Mouse (Mus musculus): ENCODE data around the gene Itpr1. TPM values are rescaled to one million over a fixed set of nuclear protein-coding genes. Genes with fewer than 3 reads are reported as not detected.
A peak's percentile ranks its signal among the peaks of the same experiment; 100 is the strongest.

Itpr1 gene
- total RNA-seq, 1 experiment from 2014 or later: 100 TPM

DNA sequence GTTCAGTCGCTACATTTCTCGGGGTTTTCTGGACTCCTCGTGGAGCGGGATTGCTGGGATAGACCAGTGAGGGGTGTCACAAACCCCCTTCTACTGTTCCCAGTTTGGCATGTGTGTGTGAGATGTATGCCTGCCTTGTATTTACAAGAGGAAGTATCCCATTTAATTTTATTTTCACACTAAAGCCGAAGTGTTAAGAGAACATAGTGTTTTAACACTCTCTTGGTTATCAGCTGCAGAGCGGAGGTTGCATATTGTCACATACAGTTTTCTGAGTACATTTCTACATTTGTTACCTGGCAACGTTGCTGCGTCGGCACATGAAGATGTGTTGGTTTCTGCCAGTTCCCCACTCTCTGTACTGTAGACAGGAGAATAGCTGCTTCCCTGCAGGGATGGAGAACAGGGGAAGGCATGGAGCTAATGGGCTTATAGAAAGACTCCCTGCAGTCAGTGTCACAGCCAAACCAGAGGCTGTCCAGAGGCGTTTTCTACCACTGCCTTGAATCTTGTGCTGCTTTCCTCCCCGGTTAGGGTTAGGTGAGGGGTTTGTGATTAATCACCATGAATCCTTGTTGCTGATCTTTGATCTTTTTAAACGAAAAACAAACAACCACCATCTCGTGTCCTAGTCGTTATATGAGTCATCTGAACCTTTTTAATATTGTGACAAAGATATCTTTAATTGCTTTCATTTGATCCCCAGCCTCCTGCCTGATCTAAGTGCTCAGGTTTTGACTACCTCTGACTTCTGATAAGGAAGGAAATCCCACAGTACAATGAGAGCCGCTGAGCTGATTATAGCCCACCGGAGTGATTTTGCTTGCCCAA lies 241.4 kb downstream of the Itpr1 start:
- ATAC-seq (replicated peaks; ENCODE audit: low read depth, poor library complexity, severe bottlenecking): no peak

DNA sequence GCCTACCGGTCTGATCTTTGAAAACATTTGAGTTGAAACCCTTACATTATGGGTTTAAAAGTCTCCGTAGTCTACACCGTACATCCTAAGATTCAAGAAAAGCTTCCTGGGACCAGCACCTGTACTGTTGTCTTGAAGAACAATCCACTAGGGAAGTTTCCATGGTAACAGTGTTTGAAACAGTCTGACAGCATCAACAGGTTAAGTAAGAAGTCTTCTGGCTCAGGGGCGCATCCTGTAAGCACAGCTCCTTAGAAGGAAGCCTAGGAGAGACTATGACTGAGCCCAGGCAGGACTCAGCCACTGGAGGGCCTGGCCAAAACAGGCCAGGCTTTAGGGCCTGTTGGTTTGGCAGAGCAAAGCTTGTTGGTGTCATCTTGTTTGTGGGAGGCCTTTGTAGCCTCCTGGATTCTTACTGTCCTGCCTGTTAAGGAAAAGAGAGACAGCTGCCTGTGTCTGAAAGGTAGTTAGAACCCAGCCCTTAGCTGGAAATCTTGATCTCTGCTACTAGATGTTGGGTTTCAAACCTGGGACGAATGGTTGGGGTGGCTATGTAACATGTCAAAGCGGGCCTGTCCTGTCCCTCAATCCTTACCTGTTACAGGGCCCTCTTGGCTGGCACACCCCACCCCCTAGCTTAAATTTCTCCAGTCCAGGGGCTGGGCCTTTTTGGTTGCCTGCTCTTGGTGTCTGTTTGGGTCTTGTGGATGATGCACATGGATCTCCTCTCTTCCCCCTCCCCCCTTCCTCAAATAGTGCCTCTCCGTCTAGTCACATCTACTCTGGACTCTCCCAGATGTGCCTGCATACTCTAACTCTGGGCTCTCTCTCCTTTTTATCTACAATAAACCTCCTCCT lies 242.3 kb downstream of the Itpr1 start:
- ATAC-seq (replicated peaks; ENCODE audit: low read depth, poor library complexity, severe bottlenecking): no peak

DNA sequence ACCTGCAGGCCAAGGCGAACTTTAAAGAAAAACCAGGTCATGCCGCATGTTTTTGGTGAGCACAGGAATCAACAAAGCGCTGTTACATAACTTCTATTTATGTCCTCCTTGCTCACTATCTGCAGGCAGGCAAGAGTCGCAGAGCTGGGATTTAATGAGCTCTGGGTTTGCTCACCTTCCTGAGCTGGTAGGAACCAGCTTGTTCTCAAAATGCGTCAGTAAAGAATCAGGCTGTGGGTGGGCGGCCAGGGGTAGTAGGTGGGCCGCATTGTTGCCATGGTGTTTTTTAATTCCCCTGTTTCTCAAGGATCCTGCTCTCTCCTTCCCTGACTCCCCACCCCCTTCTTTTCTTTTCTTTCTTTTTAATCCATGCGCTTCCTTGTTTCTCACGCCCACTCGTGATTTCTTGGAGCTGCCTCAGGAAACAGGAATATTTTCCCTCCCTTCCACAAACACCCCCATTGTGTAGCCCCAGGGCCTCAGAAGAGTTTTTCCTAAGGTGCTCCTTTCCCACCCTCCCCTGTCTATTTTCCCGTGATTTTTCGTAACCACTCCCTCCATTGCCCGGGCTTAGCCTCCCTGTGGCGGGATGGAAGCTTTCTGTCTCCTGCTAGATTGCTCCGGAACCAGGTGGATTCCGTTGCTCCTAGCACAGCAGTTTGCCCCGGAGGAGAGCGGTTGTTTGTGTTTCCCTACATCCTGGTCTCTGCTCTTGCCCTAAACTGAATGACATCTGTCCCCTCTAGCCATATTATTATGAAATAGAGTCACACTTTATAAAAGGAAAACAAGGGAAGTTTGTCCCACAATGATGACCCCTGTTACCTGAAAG lies 243.6 kb downstream of the Itpr1 start:
- ATAC-seq (replicated peaks; ENCODE audit: low read depth, poor library complexity, severe bottlenecking): no peak

GRCm38 (mm10) chr6:108457063-108457405 lies 244.1 kb downstream of the Itpr1 start:
- 0 out of 2 replicates have a peak, but pooled peaks have one; percentile 18 for ATAC-seq (replicated peaks; ENCODE audit: low read depth, poor library complexity, severe bottlenecking)

GRCm38 (mm10) chr6:108457516-108458181 lies 244.8 kb downstream of the Itpr1 start:
- 0 out of 2 replicates have a peak, but pooled peaks have one; percentile 29 for ATAC-seq (replicated peaks; ENCODE audit: low read depth, poor library complexity, severe bottlenecking)

- no peak for ATAC-seq (replicated peaks; ENCODE audit: low read depth, poor library complexity, severe bottlenecking)
Measured at GRCm38 (mm10) chr6:108458182-108458571, 245.3 kb downstream of the Itpr1 start.

DNA sequence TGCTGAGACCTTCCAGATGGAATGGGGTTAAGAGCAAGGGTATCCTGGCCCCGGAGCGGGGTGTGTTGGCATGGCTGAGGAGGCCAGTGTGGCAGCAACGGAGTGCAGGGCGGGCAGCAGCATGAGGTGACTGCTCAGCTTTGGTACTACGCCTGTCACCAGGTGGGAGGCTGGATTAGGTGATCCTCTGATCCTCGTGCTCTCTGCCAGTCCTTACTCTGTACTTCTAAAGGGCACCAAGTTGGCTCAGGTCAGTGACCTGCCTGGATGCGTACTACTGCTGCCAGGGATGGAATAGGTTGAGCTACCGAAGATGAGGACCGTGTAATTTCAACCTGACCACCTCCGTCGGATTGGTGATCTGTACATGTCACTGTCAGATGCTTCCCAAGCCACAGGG lies 245.9 kb downstream of the Itpr1 start:
- ATAC-seq (replicated peaks; ENCODE audit: low read depth, poor library complexity, severe bottlenecking): no peak

GRCm38 (mm10) chr6:108464308-108464979 lies 251.5 kb downstream of the Itpr1 start:
- no peak for ATAC-seq (replicated peaks; ENCODE audit: low read depth, poor library complexity, severe bottlenecking)

- no peak for ATAC-seq (replicated peaks; ENCODE audit: low read depth, poor library complexity, severe bottlenecking)
Measured at GRCm38 (mm10) chr6:108465159-108465558, 252.3 kb downstream of the Itpr1 start.

- ATAC-seq (replicated peaks; ENCODE audit: low read depth, poor library complexity, severe bottlenecking): peak; percentile 86
Measured at GRCm38 (mm10) chr6:108466061-108466531, 253.2 kb downstream of the Itpr1 start.

- no peak for ATAC-seq (replicated peaks; ENCODE audit: low read depth, poor library complexity, severe bottlenecking)
Measured at GRCm38 (mm10) chr6:108467597-108467996, 254.7 kb downstream of the Itpr1 start.

GRCm38 (mm10) chr6:108468226-108468825 lies 255.4 kb downstream of the Itpr1 start:
- ATAC-seq (replicated peaks; ENCODE audit: low read depth, poor library complexity, severe bottlenecking): no peak

DNA sequence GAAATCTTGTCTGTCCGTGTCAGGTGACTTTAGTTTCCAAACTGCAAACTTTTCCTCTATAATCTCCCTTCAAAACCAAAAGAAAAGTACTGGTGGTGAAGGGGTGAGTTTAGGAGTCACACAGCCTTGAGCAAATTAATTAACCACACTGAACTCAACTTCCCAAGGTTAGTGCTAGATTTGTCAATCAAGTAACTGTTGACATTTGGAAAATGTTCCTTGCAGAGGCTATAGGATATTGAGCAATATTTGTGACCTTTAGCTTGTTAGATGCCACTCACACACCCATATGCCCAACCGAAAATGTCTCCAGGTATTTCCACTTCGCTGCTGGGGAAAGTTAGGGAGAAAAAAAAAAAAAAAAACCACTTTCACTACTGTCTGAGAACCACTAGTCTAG lies 259.0 kb downstream of the Itpr1 start:
- no peak for ATAC-seq (replicated peaks; ENCODE audit: low read depth, poor library complexity, severe bottlenecking)

DNA sequence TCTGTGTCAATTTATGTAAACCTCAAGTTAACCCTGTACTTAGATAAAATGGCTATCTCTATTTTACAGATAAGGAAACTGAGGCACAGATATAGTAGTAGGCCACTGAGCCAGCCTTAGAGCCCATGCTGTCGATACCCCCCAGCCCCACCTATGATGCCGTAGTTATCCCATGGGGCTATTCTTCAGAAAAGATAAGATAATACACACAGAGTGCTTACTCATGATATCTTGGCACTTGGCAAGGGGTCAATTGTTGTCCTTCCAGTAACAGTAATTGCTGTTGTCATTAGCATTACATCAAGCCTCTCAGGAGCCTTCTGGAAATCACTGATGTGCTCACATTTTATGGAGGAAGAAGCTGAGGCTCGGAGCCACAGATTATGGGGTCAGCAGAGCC lies 259.9 kb downstream of the Itpr1 start:
- no peak for ATAC-seq (replicated peaks; ENCODE audit: low read depth, poor library complexity, severe bottlenecking)

GRCm38 (mm10) chr6:108476797-108477235 lies 263.9 kb downstream of the Itpr1 start:
- peak; percentile 96 for ATAC-seq (replicated peaks; ENCODE audit: low read depth, poor library complexity, severe bottlenecking)

DNA sequence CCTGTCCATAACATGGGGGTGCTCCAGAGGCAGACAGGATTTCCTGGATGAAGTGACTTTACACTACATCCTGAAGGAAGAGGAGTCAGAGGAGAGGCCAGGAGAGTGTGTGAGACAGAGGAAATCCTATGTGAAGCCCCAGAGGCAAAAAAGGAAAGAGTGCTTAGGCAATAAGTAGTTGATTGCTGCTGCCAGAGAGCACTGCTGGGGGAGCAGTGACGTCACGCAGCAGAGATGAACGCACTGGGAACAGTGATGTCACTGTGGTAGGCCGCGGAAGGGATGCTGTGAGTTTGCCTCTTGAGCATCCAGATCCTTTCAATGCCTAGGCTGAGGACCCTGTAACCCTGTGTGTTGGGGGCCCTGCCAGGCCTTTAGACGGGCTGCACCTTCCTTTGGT lies 264.7 kb downstream of the Itpr1 start:
- ATAC-seq (replicated peaks; ENCODE audit: low read depth, poor library complexity, severe bottlenecking): no peak

- ATAC-seq (replicated peaks; ENCODE audit: low read depth, poor library complexity, severe bottlenecking): no peak
Measured at GRCm38 (mm10) chr6:108481190-108481589, 268.3 kb downstream of the Itpr1 start.

DNA sequence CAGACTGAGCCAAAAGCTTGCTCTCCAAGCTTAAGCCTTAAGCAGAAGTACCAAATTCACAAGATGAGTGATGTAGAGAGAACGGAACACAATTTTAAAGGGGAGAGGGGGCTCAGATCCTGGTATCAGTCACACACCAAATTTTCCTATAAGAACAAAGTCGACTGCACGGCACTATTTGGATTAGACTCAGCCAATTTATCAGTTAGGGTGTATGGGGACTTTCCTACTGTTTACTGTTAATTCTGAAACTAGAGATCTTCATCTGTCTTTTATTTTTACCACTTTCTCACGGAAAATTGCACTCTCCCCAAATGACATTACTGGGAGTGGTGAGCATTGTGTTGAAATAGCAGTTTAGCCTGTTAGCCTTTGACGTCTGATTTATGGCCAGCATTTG lies 269.6 kb downstream of the Itpr1 start:
- ATAC-seq (replicated peaks; ENCODE audit: low read depth, poor library complexity, severe bottlenecking): no peak

Measured in common myeloid progenitor, adult 5-6 weeks (primary cell).